8 mouse cellular contexts compared by ENCODE assay signal in genomic region chr4:84523651-84524221, GRCm38 (mm10).
DNase-seq lines count a peak whose midpoint lies in the region; ATAC-seq lines count a peak whose summit lies in the region.

No protein-coding gene starts in this region.

- peak overlapping the region; percentile 63; the same call in 1 of the 2 replicates for H3K27ac ChIP-seq in kidney, embryonic 14.5 days (ENCODE audit: low read depth, low read length)
- H3K27ac ChIP-seq in limb, embryonic 10.5 days = peak overlapping the region; percentile 75
- H3K27ac ChIP-seq in hindbrain, embryonic 11.5 days (ENCODE audit: low read depth, low read length) = no peak overlapping the region

- no peak overlapping the region for H3K4me2 ChIP-seq in kidney, embryonic 14.5 days (replicated peaks; ENCODE audit: low read depth, low read length)
- no peak overlapping the region for H3K4me2 ChIP-seq in hindbrain, embryonic 11.5 days (replicated peaks; ENCODE audit: low read depth, low read length)

- H3K4me3 ChIP-seq in kidney, embryonic 14.5 days (ENCODE audit: low read length) = no peak overlapping the region
- H3K4me3 ChIP-seq in limb, embryonic 10.5 days = no peak overlapping the region
- no peak overlapping the region for H3K4me3 ChIP-seq in hindbrain, embryonic 11.5 days (ENCODE audit: low read depth, low read length)

- no peak for DNase-seq in kidney, adult 9 months
- DNase-seq in adrenal gland, adult (ENCODE audit: inconsistent age in 2 of 2, low spot score in 1 of 2) = peak; percentile 86 to 92
- peak; percentile 32 for DNase-seq in gastrocnemius, postnatal 25 days
- no peak for DNase-seq in limb, embryonic 10.5 days (ENCODE audit: low spot score)
- DNase-seq in thymus, postnatal 4 days = no peak
- no peak for DNase-seq in hindbrain, embryonic 11.5 days (ENCODE audit: low spot score)

- no peaks in the 10 kb centered on the region for H3K36me3 ChIP-seq in kidney, embryonic 14.5 days (ENCODE audit: control insufficient read depth, insufficient read depth, low read length)
- no peaks in the 10 kb centered on the region for H3K36me3 ChIP-seq in limb, embryonic 10.5 days
- no peaks in the 10 kb centered on the region for H3K36me3 ChIP-seq in hindbrain, embryonic 11.5 days (ENCODE audit: control insufficient read depth, insufficient read depth, low read length)

- no peak overlapping the region for H3K9ac ChIP-seq in kidney, embryonic 14.5 days (ENCODE audit: low read depth, low read length)
- H3K9ac ChIP-seq in hindbrain, embryonic 11.5 days (ENCODE audit: low read depth, low read length) = no peak overlapping the region

- no peaks in the 10 kb centered on the region for H3K27me3 ChIP-seq in kidney, embryonic 14.5 days (ENCODE audit: control insufficient read depth, insufficient read depth, low read length)
- H3K27me3 ChIP-seq in limb, embryonic 10.5 days (ENCODE audit: low read depth, poor library complexity, severe bottlenecking) = no peaks in the 10 kb centered on the region
- H3K27me3 ChIP-seq in hindbrain, embryonic 11.5 days (ENCODE audit: control insufficient read depth, insufficient read depth, low read length) = no peaks in the 10 kb centered on the region

- 31% methylated on average over 4 of the region's 4 CpGs for WGBS in kidney, embryonic 14.5 days
- 30% methylated on average over 4 of the region's 4 CpGs for WGBS in limb, embryonic 10.5 days
- 46% methylated on average over 4 of the region's 4 CpGs for WGBS in hindbrain, embryonic 11.5 days

- ATAC-seq in kidney, embryonic 14.5 days (ENCODE audit: low FRiP score, low TSS enrichment) = peak; percentile 42; the same call in 1 of the 2 replicates
- no peak for ATAC-seq in CD4-positive, CD25-positive, alpha-beta regulatory T cell, adult 4 months
- ATAC-seq in hindbrain, embryonic 11.5 days (ENCODE audit: low FRiP score) = no peak

- peaks cover 11% of the 10 kb centered on the region; the same call in 1 of the 2 replicates for H3K4me1 ChIP-seq in kidney, embryonic 14.5 days (ENCODE audit: control insufficient read depth, insufficient read depth, low read length)
- peaks cover 26% of the 10 kb centered on the region for H3K4me1 ChIP-seq in limb, embryonic 10.5 days
- H3K4me1 ChIP-seq in hindbrain, embryonic 11.5 days (replicated peaks; ENCODE audit: control insufficient read depth, insufficient read depth, low read length) = peaks cover 5% of the 10 kb centered on the region

- H3K9me3 ChIP-seq in kidney, embryonic 14.5 days (ENCODE audit: control insufficient read depth, low read length) = no peaks in the 10 kb centered on the region
- H3K9me3 ChIP-seq in limb, embryonic 10.5 days (replicated peaks) = no peaks in the 10 kb centered on the region
- no peaks in the 10 kb centered on the region for H3K9me3 ChIP-seq in hindbrain, embryonic 11.5 days (ENCODE audit: control insufficient read depth, low read length)

Comparison
In these comparisons a context has a peak if more than half of its experiments do, and no peak if none do; other contexts are left out.
1. DNase-seq: peak in adrenal gland, adult (2 of 2) and gastrocnemius, postnatal 25 days (single experiment); none in kidney, adult 9 months (single experiment), limb, embryonic 10.5 days (single experiment), thymus, postnatal 4 days (single experiment) and hindbrain, embryonic 11.5 days (single experiment).